15 mouse cellular contexts compared by ENCODE assay signal in genomic region chr2:27198551-27199246, GRCm38 (mm10). TPM values are rescaled to one million over a fixed set of nuclear protein-coding genes. Genes with fewer than 3 reads are reported as not detected.
DNase-seq lines count a peak whose midpoint lies in the region; ATAC-seq and TF ChIP-seq lines count a peak whose summit lies in the region.
"Had no signal": no experiment of that assay in that cellular context is flagged by ENCODE, and none has a peak within 500 bp of the region (broad histone marks: within the 10 kb centered on the region; RNA-seq: fewer than 3 reads in every experiment).

No protein-coding gene starts in this region.

- no peak for TF ChIP-seq EP300 in heart, postnatal 0 days (IDR thresholded peaks at IDR 0.05; ENCODE audit: low read depth)

- no peaks in the 10 kb centered on the region for H3K9me3 ChIP-seq in heart, postnatal 0 days (replicated peaks; ENCODE audit: control insufficient read depth, low read length)
- H3K9me3 ChIP-seq: hindbrain, embryonic 10.5 days; liver, embryonic 15.5 days; midbrain, embryonic 12.5 days had no signal

- no peaks in the 10 kb centered on the region for H3K27me3 ChIP-seq in heart, postnatal 0 days (ENCODE audit: control insufficient read depth, insufficient read depth, low read length)
- H3K27me3 ChIP-seq: liver, embryonic 15.5 days; midbrain, embryonic 12.5 days had no signal

- no peak overlapping the region for H3K9ac ChIP-seq in heart, postnatal 0 days (replicated peaks; ENCODE audit: low read depth, low read length)
- H3K9ac ChIP-seq: liver, embryonic 15.5 days; midbrain, embryonic 12.5 days had no signal

- ATAC-seq in heart, postnatal 0 days (ENCODE audit: insufficient read depth, low read depth) = 0 out of 2 replicates have a peak, but pooled peaks have one; percentile 13

- no peak for TF ChIP-seq CTCF in gastrocnemius, adult 2 months (IDR thresholded peaks at IDR 0.05)
- no peak for TF ChIP-seq CTCF in heart, postnatal 0 days (IDR thresholded peaks at IDR 0.05; ENCODE audit: low read depth)

- 8% methylated on average over 5 of the region's 5 CpGs for WGBS in heart, postnatal 0 days

- no peak overlapping the region for H3K4me3 ChIP-seq in gastrocnemius, adult 2 months
- H3K4me3 ChIP-seq in heart, postnatal 0 days (ENCODE audit: low read depth, low read length) = no peak overlapping the region
- H3K4me3 ChIP-seq: hindbrain, embryonic 10.5 days; liver, embryonic 15.5 days; midbrain, embryonic 12.5 days had no signal

- no peaks in the 10 kb centered on the region for H3K36me3 ChIP-seq in heart, postnatal 0 days (replicated peaks; ENCODE audit: control insufficient read depth, insufficient read depth, low read length)
- H3K36me3 ChIP-seq: hindbrain, embryonic 10.5 days; midbrain, embryonic 12.5 days had no signal

- intact Hi-C loops in gastrocnemius, adult 2 months (cut with DNase I) = no loop called here
- intact Hi-C loops in gastrocnemius, postnatal 36 days (cut with DNase I) = no loop called here

- DNase-seq in gastrocnemius, adult 2 months = no peak
- no peak for DNase-seq in gastrocnemius, postnatal 36 days
- DNase-seq in T-cell, adult 2 months (ENCODE audit: low spot score) = peak; percentile 40
- DNase-seq in heart, postnatal 0 days (ENCODE audit: low spot score) = peak; percentile 60
- DNase-seq in natural killer cell, adult 2 months (ENCODE audit: low spot score in 2 of 2) = peak; percentile 42 to 67
- DNase-seq in cerebellum, postnatal 10 days = no peak
- no peak for DNase-seq in layer of hippocampus, postnatal 14 days (ENCODE audit: low spot score in 2 of 2)
- no peak for DNase-seq in cerebellum, postnatal 14 days
- DNase-seq: cerebellum, adult 2 months; kidney, adult 9 months had no signal

- H3K4me1 ChIP-seq in heart, postnatal 0 days (ENCODE audit: control insufficient read depth, insufficient read depth) = peaks cover 63% of the 10 kb centered on the region
- H3K4me1 ChIP-seq: midbrain, embryonic 12.5 days had no signal

- H3K27ac ChIP-seq in gastrocnemius, adult 2 months = peak overlapping the region; percentile 48
- peak overlapping the region; percentile 92 for H3K27ac ChIP-seq in heart, postnatal 0 days (ENCODE audit: low read depth)
- H3K27ac ChIP-seq: hindbrain, embryonic 10.5 days; liver, embryonic 15.5 days; midbrain, embryonic 12.5 days had no signal

- H3K4me2 ChIP-seq in heart, postnatal 0 days (ENCODE audit: low read depth, low read length) = no peak overlapping the region
- H3K4me2 ChIP-seq: liver, embryonic 15.5 days; midbrain, embryonic 12.5 days had no signal

RNA-seq across cellular contexts. Expression of gene Dbh, which starts 33.7 kb away (rescaled TPM):
- not detected for total RNA-seq in gastrocnemius, adult 2 months (2021)
- not detected for total RNA-seq in gastrocnemius, postnatal 36 days (2021)
- total RNA-seq in heart, postnatal 0 days (2014; rRNA removed; ENCODE audit: low replicate concordance) = not detected in 2 replicates
- polyA plus RNA-seq in heart, postnatal 0 days (2015; fragmentation: Nextera tagmentation; extraction: Ambion mirVana) = 1.7 TPM in 2 replicates
- under 1 TPM; 0.48 to 0.91 TPM for total RNA-seq in layer of hippocampus, postnatal 14 days (2021)

RNA-seq across cellular contexts. Expression of gene Sardh, which starts 49.4 kb away (rescaled TPM):
- 1 to 10 TPM in 1 of 2 experiments, under 1 TPM in 1; 0.84 to 1.2 TPM for total RNA-seq in gastrocnemius, adult 2 months (2021)
- total RNA-seq in gastrocnemius, postnatal 36 days (2021) = 1 to 10 TPM in 1 of 2 experiments, under 1 TPM in 1; 0.82 to 1.4 TPM
- 31.6 and 46.8 TPM in 2 replicates for total RNA-seq in heart, postnatal 0 days (2014; rRNA removed; ENCODE audit: low replicate concordance)
- 18.1 and 20.7 TPM in 2 replicates for polyA plus RNA-seq in heart, postnatal 0 days (2015; fragmentation: Nextera tagmentation; extraction: Ambion mirVana)
- total RNA-seq in layer of hippocampus, postnatal 14 days (2021) = 10 to 100 TPM in 1 of 2 experiments, 1 to 10 TPM in 1; 9.8 to 10.5 TPM

RNA-seq across cellular contexts. Expression of gene Fam163b, which starts 56.4 kb away (rescaled TPM):
- not detected for total RNA-seq in gastrocnemius, adult 2 months (2021)
- total RNA-seq in gastrocnemius, postnatal 36 days (2021) = not detected
- 0.23 and 0.93 TPM in 2 replicates for total RNA-seq in heart, postnatal 0 days (2014; rRNA removed; ENCODE audit: low replicate concordance)
- 0.36 and 0.40 TPM in 2 replicates for polyA plus RNA-seq in heart, postnatal 0 days (2015; fragmentation: Nextera tagmentation; extraction: Ambion mirVana)
- total RNA-seq in layer of hippocampus, postnatal 14 days (2021) = 100 to 1,000 TPM; 110 to 119 TPM
- polyA plus RNA-seq: C2C12; liver, embryonic 15.5 days; stomach, embryonic 14.5 days had no signal

Comparison
In these comparisons a context has a peak if more than half of its experiments do, and no peak if none do; other contexts are left out.
1. DNase-seq: peak in T-cell, adult 2 months (single experiment), heart, postnatal 0 days (single experiment) and natural killer cell, adult 2 months (2 of 2); none in gastrocnemius, adult 2 months (single experiment), gastrocnemius, postnatal 36 days (0 of 2), cerebellum, postnatal 10 days (0 of 2), layer of hippocampus, postnatal 14 days (0 of 2) and cerebellum, postnatal 14 days (0 of 2).
2. RNA of gene Sardh, which starts 49.4 kb away (total RNA-seq): 31.6 to 46.8 TPM in heart, postnatal 0 days and 9.8 to 10.5 TPM in layer of hippocampus, postnatal 14 days; 0.82 to 1.4 TPM in gastrocnemius, postnatal 36 days and 0.84 to 1.2 TPM in gastrocnemius, adult 2 months; every median in the first group is over 4 times any median in the second.
3. RNA of gene Fam163b, which starts 56.4 kb away (total RNA-seq): 110 to 119 TPM in layer of hippocampus, postnatal 14 days; 0.23 to 0.93 TPM in heart, postnatal 0 days, not detected in gastrocnemius, adult 2 months and not detected in gastrocnemius, postnatal 36 days; every median in the first group is over 10 times any median in the second.